Mouse (Mus musculus) hematopoietic stem cell, adult 5-6 weeks (primary cell): Measurements from ENCODE around the gene Tnfaip3. TPM values are rescaled to one million over a fixed set of nuclear protein-coding genes. Genes with fewer than 3 reads are reported as not detected.
A peak's percentile ranks its signal among the peaks of the same experiment; 100 is the strongest.

ENCODE experiments used
- ATAC-seq, 2 experiments: fragments of 125-278 bp in 1 of 2; replicated peaks in 1 of 2; 2 replicates each; pipeline ENCODE4 v1.8.0; 2016 to 2017; ENCODE audit warnings: inconsistent platforms in 2 of 2, mild to moderate bottlenecking in 2 of 2, moderate number of reproducible peaks in 2 of 2, low read depth in 1 of 2, moderate TSS enrichment in 1 of 2; ENCODE audit not compliant: low FRiP score in 2 of 2, poor library complexity in 2 of 2, severe bottlenecking in 2 of 2, insufficient read depth in 1 of 2, low TSS enrichment in 1 of 2
- total RNA-seq: library from RNA; stranded (forward); fragments of 172-1452, 232-1000 nt; gene quantifications from 2 replicates; pipeline ENCODE4 v1.2.3, GENCODE M21; 2017

The Tnfaip3 gene
- total RNA-seq = 83.4 and 84.1 TPM in 2 replicates

GRCm38 (mm10) chr10:19015257-19015862 is at the start of gene Tnfaip3:
Tnfaip3 (minus strand) TSS chr10:19015657.
- ATAC-seq = peak; percentile 88 to 89

GRCm38 (mm10) chr10:19064651-19065601 is 49.5 kb upstream of the Tnfaip3 start:
- no peak; a peak in 1 of 4 replicates for ATAC-seq

- ATAC-seq = no peak
Measured at GRCm38 (mm10) chr10:19063670-19064069, 48.2 kb upstream of the Tnfaip3 start.

- no peak for ATAC-seq
Measured at GRCm38 (mm10) chr10:19063208-19063607, 47.8 kb upstream of the Tnfaip3 start.

GRCm38 (mm10) chr10:19062098-19062905 is 46.8 kb upstream of the Tnfaip3 start:
- ATAC-seq = peak; percentile 74 to 88

GRCm38 (mm10) chr10:19061201-19061600 is 45.7 kb upstream of the Tnfaip3 start:
- no peak for ATAC-seq

- ATAC-seq = peak; percentile 12 to 48; a peak in 1 of 4 replicates
Measured at GRCm38 (mm10) chr10:19053524-19053923, 38.1 kb upstream of the Tnfaip3 start.

- no peak for ATAC-seq
Measured at GRCm38 (mm10) chr10:19045986-19046385, 30.5 kb upstream of the Tnfaip3 start.

- ATAC-seq = no peak
Measured at GRCm38 (mm10) chr10:19044765-19045516, 29.5 kb upstream of the Tnfaip3 start.

- peak; percentile 89 to 90 for ATAC-seq
Measured at GRCm38 (mm10) chr10:19043529-19044262, 28.2 kb upstream of the Tnfaip3 start.

- no peak for ATAC-seq
Measured at GRCm38 (mm10) chr10:19040147-19040546, 24.7 kb upstream of the Tnfaip3 start.

- no peak for ATAC-seq
Measured at GRCm38 (mm10) chr10:19034764-19035163, 19.3 kb upstream of the Tnfaip3 start.

- ATAC-seq = peak in 1 of 2 experiments; percentile 56; a peak in 3 of 4 replicates
Measured at GRCm38 (mm10) chr10:19033696-19034095, 18.2 kb upstream of the Tnfaip3 start.

- ATAC-seq = no peak
Measured at GRCm38 (mm10) chr10:19031875-19032274, 16.4 kb upstream of the Tnfaip3 start.

- ATAC-seq = no peak
Measured at GRCm38 (mm10) chr10:19030628-19031027, 15.2 kb upstream of the Tnfaip3 start.

GRCm38 (mm10) chr10:19026710-19027109 is 11.3 kb upstream of the Tnfaip3 start:
- no peak for ATAC-seq
